In the genomic region with DNA sequence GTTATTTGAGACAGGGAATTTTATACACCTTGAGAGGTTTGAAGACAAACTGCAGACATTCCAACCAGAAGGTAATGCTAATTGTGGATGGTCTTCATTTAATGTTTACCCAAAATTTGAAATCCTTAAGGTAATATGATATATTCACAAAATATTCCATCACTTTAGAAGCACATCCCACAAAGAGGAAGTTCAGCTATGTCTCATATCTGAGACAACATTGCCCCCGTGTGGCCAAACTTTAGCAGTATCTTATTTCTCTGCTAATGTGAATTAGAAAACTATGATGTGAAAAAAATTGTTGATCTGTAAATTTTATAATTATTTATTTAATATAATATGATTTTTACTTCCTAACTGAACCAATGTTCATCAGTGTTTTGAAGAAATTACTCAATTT, we compare ENCODE assay signal across 9 mouse cellular contexts.
A peak's percentile ranks its signal among the peaks of the same experiment; 100 is the strongest.
DNase-seq lines count a peak whose midpoint lies in the region; ATAC-seq lines count a peak whose summit lies in the region.
"Had no signal": no experiment of that assay in that cellular context is flagged by ENCODE, and none has a peak within 500 bp of the region (broad histone marks: within the 10 kb centered on the region; RNA-seq: fewer than 3 reads in every experiment).

No protein-coding gene starts in this region.

- no peaks in the 10 kb centered on the region for H3K4me1 ChIP-seq in midbrain, embryonic 14.5 days (ENCODE audit: control insufficient read depth, insufficient read depth, low read length)
- H3K4me1 ChIP-seq: limb, embryonic 13.5 days had no signal

- no peak overlapping the region for H3K4me3 ChIP-seq in midbrain, embryonic 14.5 days (replicated peaks; ENCODE audit: low read depth, low read length)
- H3K4me3 ChIP-seq: limb, embryonic 13.5 days had no signal

- no peak overlapping the region for H3K27ac ChIP-seq in midbrain, embryonic 14.5 days (replicated peaks; ENCODE audit: low read depth, low read length)
- H3K27ac ChIP-seq: limb, embryonic 13.5 days had no signal

- intact Hi-C loops in heart, postnatal 14 days (cut with DNase I): no loop called here
- intact Hi-C loops in heart, postnatal 25 days (cut with DNase I): no loop called here

- no peaks in the 10 kb centered on the region for H3K9me3 ChIP-seq in midbrain, embryonic 14.5 days (ENCODE audit: control insufficient read depth, low read length)
- H3K9me3 ChIP-seq: limb, embryonic 13.5 days had no signal

- H3K36me3 ChIP-seq in midbrain, embryonic 14.5 days (ENCODE audit: control insufficient read depth, insufficient read depth, low read length): no peaks in the 10 kb centered on the region
- H3K36me3 ChIP-seq: limb, embryonic 13.5 days had no signal

- 0% methylated on average over 1 of the region's 1 CpGs for WGBS in midbrain, embryonic 14.5 days

- H3K4me2 ChIP-seq in midbrain, embryonic 14.5 days (ENCODE audit: low read length): no peak overlapping the region
- H3K4me2 ChIP-seq: limb, embryonic 13.5 days had no signal

- no peaks in the 10 kb centered on the region for H3K27me3 ChIP-seq in midbrain, embryonic 14.5 days (ENCODE audit: control insufficient read depth, insufficient read depth, low read length)
- H3K27me3 ChIP-seq: limb, embryonic 13.5 days had no signal

- DNase-seq in heart, postnatal 14 days: peak; percentile 18 to 38
- DNase-seq in heart, postnatal 25 days (ENCODE audit: low spot score): no peak
- peak; percentile 17 for DNase-seq in urinary bladder, postnatal 25 days (ENCODE audit: low spot score)
- DNase-seq in urinary bladder, postnatal 36 days (ENCODE audit: low spot score in 2 of 2): no peak
- DNase-seq in embryo, embryonic 11.5 days (ENCODE audit: low read depth, low spot score): peak; percentile 37
- peak; percentile 43 for DNase-seq in layer of hippocampus, adult 11-12 months (ENCODE audit: low spot score)
- DNase-seq in midbrain, embryonic 14.5 days: peak; percentile 90

- H3K9ac ChIP-seq in midbrain, embryonic 14.5 days (replicated peaks; ENCODE audit: low read length): no peak overlapping the region
- H3K9ac ChIP-seq: limb, embryonic 13.5 days had no signal

- no peak; the same call in 1 of the 2 replicates for ATAC-seq in midbrain, embryonic 14.5 days (ENCODE audit: low FRiP score, low TSS enrichment)
- no peak for ATAC-seq in megakaryocyte, adult 5-6 weeks (ENCODE audit: poor library complexity, severe bottlenecking)

Comparison
In these comparisons a context has a peak if more than half of its experiments do, and no peak if none do; other contexts are left out.
1. DNase-seq: peak in heart, postnatal 14 days (2 of 2), urinary bladder, postnatal 25 days (single experiment), embryo, embryonic 11.5 days (single experiment), layer of hippocampus, adult 11-12 months (single experiment) and midbrain, embryonic 14.5 days (single experiment); none in heart, postnatal 25 days (single experiment) and urinary bladder, postnatal 36 days (0 of 2).